Mouse (Mus musculus): ENCODE data around the gene Mef2b.

- TF ChIP-seq CTCF (IDR thresholded peaks at IDR 0.05; ENCODE audit: low read depth, low read length) (no peak), POLR2A (IDR thresholded peaks at IDR 0.05; ENCODE audit: extremely low read depth, insufficient read depth, low read length) (no peak)
Measured at GRCm38 (mm10) chr8:70203072-70203471, 63.6 kb downstream of the Mef2b start.
